Mouse (Mus musculus) cerebellum, adult (tissue): ENCODE measurements around the gene Dna2.

Source experiments
- ATAC-seq: cut with Nextera tagmentation; 2 replicates; pipeline ENCODE4 v1.9.2; 2017; ENCODE audit warnings: mild to moderate bottlenecking, moderate library complexity, mixed read lengths; ENCODE audit not compliant: insufficient number of reproducible peaks, low FRiP score, low TSS enrichment

The Dna2 gene

GRCm38 (mm10) chr10:62980039-62980954 is 33.5 kb downstream of the Dna2 start, which contains the start of gene Rufy2:
TSS of gene Rufy2 (plus strand) at chr10:62980223.
- peak; percentile 86 for ATAC-seq

GRCm38 (mm10) chr10:62984072-62984471 is 37.2 kb downstream of the Dna2 start:
- no peak for ATAC-seq

GRCm38 (mm10) chr10:62984495-62984894 is 37.7 kb downstream of the Dna2 start:
- ATAC-seq, result no peak

- no peak for ATAC-seq
Observed at GRCm38 (mm10) chr10:62987341-62987740, 40.5 kb downstream of the Dna2 start.

GRCm38 (mm10) chr10:62990636-62991035 is 43.8 kb downstream of the Dna2 start:
- no peak for ATAC-seq

GRCm38 (mm10) chr10:62993991-62994390 is 47.2 kb downstream of the Dna2 start:
- no peak for ATAC-seq

GRCm38 (mm10) chr10:63000584-63000983 is 53.8 kb downstream of the Dna2 start:
- ATAC-seq, result no peak

GRCm38 (mm10) chr10:63003252-63003651 is 56.4 kb downstream of the Dna2 start:
- no peak for ATAC-seq

GRCm38 (mm10) chr10:63004556-63004955 is 57.7 kb downstream of the Dna2 start:
- ATAC-seq, result no peak

GRCm38 (mm10) chr10:63008193-63008592 is 61.4 kb downstream of the Dna2 start:
- ATAC-seq, result no peak

- ATAC-seq, result no peak
Observed at GRCm38 (mm10) chr10:63010268-63010667, 63.4 kb downstream of the Dna2 start.

- ATAC-seq, result peak; percentile 58
Observed at GRCm38 (mm10) chr10:63011556-63011955, 64.7 kb downstream of the Dna2 start.

- no peak for ATAC-seq
Observed at GRCm38 (mm10) chr10:63013476-63013875, 66.7 kb downstream of the Dna2 start.

GRCm38 (mm10) chr10:63014168-63014567 is 67.3 kb downstream of the Dna2 start:
- no peak for ATAC-seq

GRCm38 (mm10) chr10:63019304-63019703 is 72.5 kb downstream of the Dna2 start:
- ATAC-seq, result no peak

GRCm38 (mm10) chr10:63021702-63022101 is 74.9 kb downstream of the Dna2 start:
- ATAC-seq, result no peak

GRCm38 (mm10) chr10:63022541-63023120 is 75.8 kb downstream of the Dna2 start:
- no peak for ATAC-seq

GRCm38 (mm10) chr10:63023121-63023748 is 76.4 kb downstream of the Dna2 start:
- ATAC-seq, result peak; percentile 72
